Mouse (Mus musculus): Measurements from ENCODE around the gene Rcbtb2.
"Not testable (repeated sequence)": the region's sequence is repeated elsewhere in the genome, so short reads cannot be mapped to it uniquely, and the experiment has no call there.

Gene Rcbtb2

DNA sequence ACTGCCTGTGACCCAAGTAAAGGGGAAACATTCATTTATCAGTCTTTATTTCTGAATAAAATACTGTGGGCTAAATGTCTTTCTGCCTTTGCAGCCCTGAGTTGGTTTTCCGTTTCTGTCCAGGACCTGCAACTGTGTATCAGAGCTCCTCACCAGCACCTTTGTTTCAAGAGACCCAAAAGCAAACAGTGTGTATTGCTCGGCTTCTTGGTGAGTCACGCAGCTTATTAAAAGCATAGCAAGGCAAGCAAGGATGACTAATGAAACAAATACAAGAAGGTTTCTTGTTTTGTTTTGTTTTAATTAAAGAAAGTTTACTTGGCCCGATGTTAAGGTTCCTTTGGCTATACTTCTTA lies at the start of gene Rcbtb2:
TSS of gene Rcbtb2 (plus strand) at position 115 of the 356 bp plus-strand sequence.
- in situ Hi-C loops (cut with MboI, MseI) = no loop called here

DNA sequence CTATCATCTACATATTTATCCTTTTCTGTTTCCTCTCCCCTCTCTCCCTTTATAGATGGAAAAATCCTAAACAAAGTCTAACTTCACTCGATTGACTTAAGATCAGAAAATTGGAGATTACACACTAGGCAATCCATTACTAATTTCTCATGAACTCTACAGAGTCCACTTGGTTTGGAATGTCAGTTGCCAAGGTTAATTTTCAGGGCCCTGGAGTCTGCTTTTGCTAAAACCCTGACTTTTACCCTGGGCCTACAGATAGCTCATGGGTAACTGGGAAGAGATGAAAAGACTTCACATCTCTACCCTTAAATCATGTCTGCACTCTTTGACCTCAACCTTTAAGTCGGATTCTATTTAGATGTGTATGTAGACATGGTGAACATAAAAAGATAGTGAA lies 39.3 kb upstream of the Rcbtb2 start:
- in situ Hi-C loops (cut with MboI, MseI) = no loop called here

DNA sequence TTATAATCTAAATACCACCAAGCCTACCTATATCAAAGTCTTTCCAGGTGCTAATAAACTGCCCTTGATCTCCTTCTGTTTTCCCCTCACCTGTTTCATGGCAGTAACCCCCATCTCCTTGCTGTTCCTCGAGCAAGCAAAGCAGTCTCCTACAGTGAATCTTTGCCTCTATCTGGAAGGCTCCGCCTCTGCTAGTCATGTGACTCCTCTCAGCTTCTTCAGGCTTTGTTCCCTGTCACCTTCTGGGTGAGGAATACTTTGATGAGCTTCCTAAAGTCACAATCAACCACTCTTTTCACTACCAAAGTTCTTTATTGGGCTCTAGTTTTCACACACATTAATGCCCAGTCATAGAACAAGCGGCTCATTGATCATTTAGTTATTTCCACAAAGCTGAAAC lies 36.4 kb upstream of the Rcbtb2 start:
- in situ Hi-C loops (cut with MboI, MseI) = no loop called here

DNA sequence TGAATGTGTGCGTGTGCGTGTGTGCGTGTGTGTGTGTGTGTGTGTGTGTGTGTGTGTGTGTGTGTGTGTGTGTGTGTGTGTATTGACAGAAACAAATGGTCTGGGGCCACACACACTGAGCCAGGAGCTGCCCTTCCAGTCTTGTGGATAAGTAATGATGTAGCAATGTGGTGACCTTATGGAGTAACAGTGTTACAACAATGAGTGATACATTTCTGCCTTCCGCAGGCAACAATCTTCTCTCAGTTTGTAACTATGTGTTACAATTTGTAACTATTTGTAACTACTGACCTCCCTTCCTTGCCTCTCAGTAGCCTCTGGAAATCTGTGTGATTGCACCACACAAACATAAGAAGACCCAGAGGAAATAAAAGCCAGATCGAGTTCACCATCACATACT lies 35.6 kb upstream of the Rcbtb2 start:
- in situ Hi-C loops (cut with MboI, MseI) = no loop called here

DNA sequence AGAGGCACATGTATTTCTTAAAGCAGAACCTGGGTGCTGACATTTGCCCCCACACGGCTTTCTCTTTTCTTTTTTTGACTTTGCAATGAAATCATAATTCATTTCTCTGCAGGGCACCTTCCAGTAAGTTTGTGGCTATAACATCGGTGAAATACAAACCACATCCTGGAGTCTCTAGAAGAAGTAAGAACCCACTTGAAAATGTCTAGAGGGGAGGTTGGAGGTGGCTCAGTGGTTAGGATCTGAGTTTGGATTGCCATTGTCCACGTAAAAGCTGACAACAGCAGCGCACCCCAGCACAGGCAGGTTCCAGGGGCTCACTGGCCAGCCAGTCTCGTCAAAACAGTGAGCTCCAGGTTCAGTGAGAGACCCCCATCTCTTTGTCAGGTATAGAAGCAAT lies 35.1 kb upstream of the Rcbtb2 start:
- in situ Hi-C loops (cut with MboI, MseI) = no loop called here

DNA sequence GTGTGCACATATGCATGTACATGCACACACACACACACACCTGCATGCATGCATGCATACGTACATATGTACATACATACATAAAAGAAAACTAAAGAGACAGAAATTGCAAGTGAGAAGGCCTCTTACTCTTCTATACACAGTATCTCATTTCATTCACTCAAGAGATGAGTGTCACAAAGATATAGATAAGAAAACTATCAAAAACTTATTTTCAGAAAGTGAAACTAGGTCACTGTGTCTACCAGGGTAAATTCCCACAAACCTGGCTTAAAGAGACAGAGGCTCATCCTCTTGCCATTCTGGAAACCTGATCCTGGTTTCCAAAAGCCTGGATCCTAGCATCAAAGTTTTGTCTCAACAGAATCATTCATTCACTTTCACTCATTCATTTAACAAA lies 34.6 kb upstream of the Rcbtb2 start:
- in situ Hi-C loops (cut with MboI, MseI) = no loop called here

DNA sequence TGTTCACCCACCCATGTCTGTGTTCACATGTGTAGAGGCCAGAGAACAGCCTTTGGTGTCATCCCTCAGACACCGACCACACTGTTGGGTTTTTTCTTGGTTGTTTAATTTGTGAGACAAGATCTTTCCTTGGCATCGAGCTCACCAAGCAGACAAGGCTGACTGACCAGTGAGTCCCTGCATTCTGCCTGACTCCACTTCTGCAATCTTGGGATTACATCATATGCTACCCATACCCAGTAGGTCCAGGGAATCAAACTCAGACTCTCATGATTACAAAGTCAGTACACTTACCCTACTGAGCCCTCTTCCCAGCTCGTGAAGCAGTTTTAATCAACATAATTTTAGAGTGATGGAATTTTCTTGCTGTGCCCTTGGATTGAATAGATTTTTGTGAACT lies 30.0 kb upstream of the Rcbtb2 start:
- in situ Hi-C loops (cut with MboI, MseI) = no loop called here

DNA sequence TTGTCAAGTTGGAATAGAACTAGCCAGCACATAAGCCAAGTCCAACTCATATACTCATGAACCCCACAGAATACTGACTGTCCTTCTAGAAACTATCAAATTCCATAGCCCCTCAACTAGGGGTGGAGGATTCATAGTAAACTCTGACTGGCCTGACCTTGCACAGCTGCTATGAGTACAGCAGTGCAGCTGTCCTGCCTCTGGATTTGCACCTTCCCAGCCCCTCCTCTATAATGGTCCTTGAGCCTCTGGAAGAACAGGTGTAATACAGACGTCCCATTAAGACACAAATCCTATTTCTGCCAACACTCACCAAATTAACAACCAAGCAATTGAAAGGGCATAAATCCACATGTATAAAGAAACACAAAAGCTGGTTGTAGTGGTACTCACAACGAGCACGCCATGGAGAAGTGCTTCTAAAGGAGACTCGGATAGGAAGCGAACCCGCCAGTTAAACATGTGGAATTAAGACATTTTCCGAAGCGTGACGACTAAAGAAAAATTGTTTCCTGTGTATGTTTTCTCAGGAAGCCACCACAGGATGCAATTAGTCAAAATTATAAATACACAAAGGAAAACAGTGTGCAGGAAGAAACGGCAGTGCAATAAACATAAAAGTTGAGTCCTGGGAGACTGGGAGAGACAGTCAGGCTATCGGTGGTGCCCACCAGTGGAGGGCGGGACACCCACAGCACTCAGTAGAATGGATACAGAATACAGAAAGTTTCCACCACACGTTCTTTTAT lies 27.9 kb upstream of the Rcbtb2 start:
- in situ Hi-C loops (cut with MboI, MseI) = no loop called here

DNA sequence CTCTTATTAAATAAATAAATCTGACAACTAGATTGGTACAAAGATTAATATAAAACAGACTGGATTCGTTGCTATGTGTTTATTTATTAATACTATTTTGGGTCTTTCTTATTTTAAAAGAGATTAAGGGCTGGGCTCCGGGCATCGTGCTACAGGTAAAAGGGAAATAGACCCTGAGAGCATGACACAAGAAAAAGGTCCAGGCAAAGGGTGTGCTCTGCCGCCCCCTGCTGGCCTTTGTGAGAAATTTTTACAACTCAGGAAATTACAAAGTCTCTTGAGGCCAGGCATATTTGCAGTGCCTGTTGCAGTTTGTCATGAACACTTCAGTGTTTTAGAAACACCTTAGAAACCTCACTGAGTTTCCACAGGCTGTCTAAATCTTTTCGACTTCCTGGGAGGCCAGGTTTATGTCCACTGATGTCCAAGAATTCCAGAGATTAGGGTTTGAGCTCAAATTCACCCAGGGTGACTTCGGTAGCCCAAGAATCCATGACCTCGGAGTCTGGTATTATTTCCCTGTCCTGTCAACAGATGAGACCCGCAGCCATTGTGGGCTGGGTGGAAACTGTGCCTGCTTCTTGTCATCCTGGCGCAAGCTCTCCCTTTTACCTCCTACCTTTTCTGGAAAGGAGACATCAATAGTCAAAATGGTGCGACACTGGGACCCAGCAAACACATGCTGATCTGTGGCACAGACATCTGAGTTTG lies 24.0 kb upstream of the Rcbtb2 start:
- in situ Hi-C loops (cut with MboI, MseI) = no loop called here

DNA sequence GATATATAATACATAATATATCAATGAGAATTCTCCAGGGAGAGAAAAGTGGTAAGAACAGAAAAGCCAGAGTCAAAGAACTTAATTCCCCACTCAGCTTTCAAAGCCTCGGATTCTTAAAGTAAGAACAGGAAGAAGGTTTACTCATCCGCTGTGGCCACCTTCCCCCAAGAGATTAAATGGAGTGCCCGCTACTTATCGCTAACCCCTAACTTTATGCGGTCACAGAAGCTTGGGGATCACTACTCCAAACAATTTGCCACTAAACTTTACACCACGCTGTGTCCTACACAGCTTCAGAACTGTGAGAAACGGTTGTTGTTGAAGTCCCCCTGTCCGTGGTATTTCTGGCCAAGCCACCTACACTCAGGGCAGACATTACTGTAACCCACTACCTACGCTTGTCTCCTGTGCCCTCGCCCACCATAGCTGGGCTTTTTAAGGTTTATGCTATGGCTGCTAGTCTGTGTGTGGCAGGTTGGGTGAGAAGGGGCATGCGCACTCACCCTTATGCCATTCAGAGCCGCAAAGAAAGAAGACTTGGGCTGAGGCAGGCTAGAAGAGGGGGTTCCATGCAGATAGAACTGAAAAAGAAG lies 20.5 kb upstream of the Rcbtb2 start:
- in situ Hi-C loops (cut with MboI, MseI) = no loop called here

DNA sequence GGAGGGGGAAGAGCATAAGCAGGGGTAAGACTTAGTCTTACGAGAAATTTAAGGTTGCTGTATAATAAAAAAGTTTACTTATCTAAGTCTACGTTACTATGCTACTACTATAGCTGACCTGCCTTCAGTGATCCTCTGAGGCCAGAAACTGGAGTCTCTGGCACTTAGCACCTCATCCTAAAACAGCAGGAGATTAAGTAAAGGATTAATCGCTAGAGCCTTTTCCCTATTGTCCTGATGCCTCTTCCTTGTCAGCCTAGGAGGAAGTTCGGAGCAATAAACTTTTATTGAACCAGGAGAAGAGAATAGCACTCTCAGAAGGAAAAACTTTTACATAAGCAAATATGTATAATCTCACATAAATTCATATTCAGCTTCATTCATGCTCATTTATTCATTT lies 19.9 kb upstream of the Rcbtb2 start:
- in situ Hi-C loops (cut with MboI, MseI) = not testable (repeated sequence)

DNA sequence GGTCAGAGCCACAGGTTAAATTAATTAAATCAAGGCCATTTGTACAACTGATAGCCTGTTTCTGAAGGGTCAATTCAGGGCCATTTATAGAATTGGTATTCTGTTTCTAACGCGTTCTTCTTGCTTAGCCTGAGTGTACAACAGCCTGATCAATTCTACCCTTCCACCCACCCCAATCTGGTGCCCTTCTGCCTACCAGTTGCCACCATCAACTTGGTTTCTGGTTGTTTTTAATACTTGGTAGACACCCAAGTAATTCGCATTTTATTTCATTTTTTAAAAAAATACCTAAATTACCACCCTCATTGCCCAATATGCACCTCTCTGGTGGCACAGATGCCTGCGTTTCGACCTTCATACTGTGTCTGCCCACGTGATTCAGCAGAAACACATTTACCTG lies 17.9 kb upstream of the Rcbtb2 start:
- in situ Hi-C loops (cut with MboI, MseI) = loop anchor here (5.0 kb wide), 1 partner anchor 197 kb away; no protein-coding TSS in a partner anchor

DNA sequence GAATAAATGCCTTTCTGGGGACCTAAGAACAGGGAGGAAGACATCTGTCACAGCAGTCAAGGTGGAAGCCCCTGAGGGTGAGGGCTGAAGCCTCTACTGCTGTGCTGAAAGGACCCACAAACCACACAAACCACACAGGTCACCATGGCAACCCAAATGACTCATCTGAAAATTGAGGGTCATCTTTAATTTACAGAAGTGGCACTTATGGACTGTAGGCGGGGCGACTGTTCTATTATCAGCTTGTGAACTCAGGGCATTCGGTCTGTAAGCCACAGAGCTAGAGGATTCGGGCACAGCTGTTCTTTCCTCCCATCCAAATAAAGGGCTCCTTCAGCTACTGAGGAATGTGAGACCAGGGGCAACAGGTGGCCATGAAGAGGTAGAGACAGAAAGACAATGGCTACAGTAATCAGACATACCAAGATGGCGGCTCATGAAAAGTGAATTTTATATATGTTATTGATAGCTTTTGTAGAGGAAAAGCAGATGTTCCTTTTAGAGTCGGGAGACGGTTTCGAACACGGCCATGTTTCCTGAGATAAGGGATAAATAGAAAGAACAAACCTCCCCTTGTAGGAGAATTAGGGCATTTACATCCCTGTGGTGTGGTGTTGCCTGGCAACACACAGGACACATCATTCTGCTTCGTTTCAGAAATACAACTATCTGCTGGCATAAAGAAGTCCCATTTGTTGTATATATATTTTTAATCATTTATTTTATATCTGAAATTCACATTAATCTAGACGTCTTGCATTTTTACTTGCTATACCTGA lies 17.2 kb upstream of the Rcbtb2 start:
- in situ Hi-C loops (cut with MboI, MseI) = loop anchor here (5.0 kb wide), 1 partner anchor 197 kb away; no protein-coding TSS in a partner anchor

DNA sequence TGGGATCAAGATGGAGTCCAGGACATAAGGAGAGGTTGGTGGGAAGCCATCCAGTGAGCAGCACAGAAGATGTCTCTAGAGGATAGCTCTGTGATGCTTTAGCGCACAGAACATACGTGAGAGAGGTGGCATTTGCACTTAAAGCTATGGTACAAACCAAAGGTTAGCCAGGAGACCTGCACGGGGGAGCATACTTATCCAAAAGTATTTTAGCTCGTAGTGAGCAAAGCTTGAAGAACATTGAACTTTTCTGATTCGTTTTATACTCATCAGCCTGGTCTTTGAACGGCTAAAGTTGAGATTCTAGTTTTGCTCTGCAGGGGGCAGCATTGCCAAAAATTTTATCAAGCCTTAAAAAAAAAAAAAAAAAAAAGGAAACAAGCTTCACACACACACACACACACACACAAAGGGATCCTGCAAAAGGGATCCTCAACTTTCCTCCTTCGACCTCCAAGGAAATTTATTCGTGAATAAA lies 16.6 kb upstream of the Rcbtb2 start:
- in situ Hi-C loops (cut with MboI, MseI) = loop anchor here (5.0 kb wide), 1 partner anchor 196 kb away; no protein-coding TSS in a partner anchor

DNA sequence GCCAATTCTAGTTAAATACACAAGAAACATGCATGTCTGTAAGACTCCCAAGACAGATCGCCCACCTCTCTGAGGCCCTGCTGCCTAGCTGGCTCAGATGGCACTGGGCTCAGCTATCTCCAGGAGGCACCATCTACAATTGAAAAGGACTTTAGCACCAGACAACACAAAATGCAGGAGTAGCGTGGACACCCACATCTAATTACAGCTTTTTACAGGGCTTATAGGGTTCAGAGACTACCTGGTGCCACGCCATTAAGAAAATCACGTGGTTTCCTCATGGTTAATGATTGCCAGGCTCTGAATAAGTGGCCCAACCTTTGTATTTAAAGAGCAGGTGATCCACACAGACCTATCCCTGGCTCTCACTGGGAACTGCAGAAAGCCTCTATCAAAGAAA lies 15.9 kb upstream of the Rcbtb2 start:
- in situ Hi-C loops (cut with MboI, MseI) = loop anchor here (5.0 kb wide), 1 partner anchor 195 kb away; no protein-coding TSS in a partner anchor

DNA sequence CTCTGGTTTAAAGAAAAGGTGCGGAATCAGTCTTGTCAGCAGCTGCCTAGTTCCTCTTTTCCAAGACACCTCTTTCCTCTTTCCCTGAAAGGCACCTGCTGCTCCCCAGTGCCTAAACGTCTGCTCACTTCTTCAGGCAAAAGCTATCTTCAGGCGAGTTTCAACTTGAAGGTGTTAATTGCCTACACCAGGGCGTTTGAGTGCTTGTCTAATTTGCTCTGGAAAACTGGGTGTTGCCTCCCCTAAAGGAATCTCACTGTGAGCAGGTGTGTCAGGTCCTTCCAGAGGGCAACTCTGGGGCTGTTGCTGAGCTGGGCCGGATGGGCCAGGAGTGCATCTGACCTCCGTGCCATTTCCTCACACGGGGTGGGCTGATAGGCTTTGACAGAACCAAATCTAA lies 15.5 kb upstream of the Rcbtb2 start:
- in situ Hi-C loops (cut with MboI, MseI) = loop anchor here (5.0 kb wide), 1 partner anchor 195 kb away; no protein-coding TSS in a partner anchor

DNA sequence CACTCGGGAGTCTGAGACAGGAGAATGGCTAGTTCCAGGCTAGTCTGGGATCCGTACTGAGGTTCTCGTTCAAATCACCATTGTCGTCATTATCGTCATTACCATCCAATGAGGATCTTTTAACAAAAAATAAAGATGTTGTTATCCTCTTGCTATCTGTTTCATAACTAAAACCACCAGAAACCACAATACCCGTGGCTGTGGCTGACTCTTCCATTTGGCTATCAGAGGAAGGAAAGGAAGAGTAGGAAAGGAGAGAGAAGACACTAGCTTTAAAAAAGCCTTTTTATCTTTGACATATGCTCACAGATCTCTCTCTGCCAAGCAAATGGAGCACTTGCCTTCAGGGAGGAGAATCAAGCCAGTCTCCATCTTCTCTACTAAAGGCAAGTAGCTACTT lies 14.9 kb upstream of the Rcbtb2 start:
- in situ Hi-C loops (cut with MboI, MseI) = loop anchor here (5.0 kb wide), 1 partner anchor 194 kb away; no protein-coding TSS in a partner anchor

DNA sequence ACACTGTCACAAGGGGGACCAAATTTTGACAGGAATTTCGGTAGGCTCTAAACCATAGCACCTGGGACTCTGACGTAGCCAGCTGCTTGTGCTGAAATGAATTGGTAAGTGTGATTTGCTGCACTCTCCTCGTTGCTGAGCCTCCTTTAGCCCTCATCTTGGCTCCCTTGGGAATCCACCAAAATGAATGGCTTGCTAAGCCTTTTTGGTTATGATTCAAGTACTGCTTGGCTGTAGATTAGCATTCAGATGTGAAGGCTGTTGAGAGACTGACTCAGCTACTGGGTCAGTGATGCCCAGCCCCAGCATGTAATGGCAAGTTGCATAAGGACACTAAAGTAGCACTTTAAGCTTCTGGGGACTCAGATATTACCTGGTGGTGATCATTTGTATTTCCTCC lies 12.2 kb upstream of the Rcbtb2 start:
- in situ Hi-C loops (cut with MboI, MseI) = no loop called here

DNA sequence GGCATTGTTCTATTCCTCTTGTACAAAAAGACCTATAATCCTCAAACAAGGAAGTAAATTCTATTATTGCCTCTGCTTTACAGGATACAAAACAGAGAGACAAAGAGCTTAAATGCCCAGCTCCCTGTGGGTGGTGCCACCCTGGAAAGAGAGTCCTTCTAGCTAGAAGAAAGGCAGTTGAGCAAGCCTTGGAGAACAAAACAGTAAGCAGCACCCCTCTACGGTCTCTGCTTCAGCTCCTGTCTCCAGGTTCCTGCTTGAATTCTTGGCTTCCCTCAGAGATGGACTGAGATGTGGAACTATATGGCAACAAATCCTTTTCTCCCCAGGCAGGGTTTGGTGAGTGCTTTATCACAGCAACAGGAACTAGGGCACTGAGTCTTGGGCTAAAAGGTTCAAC lies 11.7 kb upstream of the Rcbtb2 start:
- in situ Hi-C loops (cut with MboI, MseI) = no loop called here

DNA sequence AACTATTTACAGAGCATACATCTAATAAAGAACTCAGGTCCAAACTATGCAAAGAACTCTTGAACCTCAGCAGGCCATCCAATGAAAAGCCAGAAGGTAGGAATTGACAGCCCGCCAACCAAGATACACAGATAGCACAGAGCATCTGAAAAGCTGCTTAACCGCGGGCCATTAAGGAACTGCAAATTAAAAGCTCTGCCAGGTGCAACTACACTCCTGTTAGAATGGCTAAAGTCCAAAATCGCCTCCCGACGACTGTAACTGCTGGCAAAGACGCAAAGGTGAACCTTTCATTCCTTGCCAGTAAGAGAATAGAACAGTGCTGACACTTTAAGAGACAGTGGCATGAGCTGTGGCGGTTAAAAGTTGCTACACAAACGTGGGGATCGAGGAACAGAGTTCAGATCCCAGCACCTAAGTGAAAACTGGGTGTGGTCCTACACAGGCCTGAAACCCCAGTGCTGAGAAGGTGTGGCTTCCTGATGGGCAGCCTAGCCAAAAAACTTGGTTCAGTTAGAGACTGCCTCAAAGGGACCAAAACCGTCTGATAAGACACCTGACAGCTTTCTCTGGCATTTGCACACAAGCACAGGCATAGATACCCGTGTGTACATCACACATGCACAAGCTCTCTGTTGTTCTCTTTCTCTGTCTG lies 10.5 kb upstream of the Rcbtb2 start:
- in situ Hi-C loops (cut with MboI, MseI) = no loop called here

DNA sequence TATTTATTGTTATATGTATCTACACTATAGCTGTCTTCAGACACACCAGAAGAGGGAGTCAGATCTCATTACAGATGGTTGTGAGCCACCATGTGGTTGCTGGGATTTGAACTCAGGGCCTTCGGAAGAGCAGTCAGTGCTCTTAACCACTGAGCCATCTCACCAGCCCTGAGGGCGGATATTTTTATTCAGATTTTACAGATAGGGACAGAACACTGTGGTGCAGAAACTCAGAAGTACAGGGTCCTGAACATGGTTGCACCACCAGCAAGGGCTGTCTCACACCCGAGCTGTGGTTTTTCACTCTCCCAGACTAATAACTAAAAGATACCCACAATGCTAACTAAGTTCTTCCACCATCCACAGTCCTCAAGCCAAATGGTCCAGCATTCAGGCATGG lies 7.9 kb upstream of the Rcbtb2 start:
- in situ Hi-C loops (cut with MboI, MseI) = loop anchor here (5.0 kb wide), 1 partner anchor 122 kb away; the partner anchor contains the start of gene Lpar6
